Mouse (Mus musculus) CH12.LX (cell line): ENCODE measurements around the gene Ercc5.

Experiments used
- HCFC1 ChIP-seq: IDR thresholded peaks from 2 replicates; pipeline ENCODE4 v1.6.1; 2012; ENCODE audit warnings: low read depth, mild to moderate bottlenecking, inconsistent platforms, low read length, improper control_type of control experiment
- POLR2AphosphoS2 ChIP-seq: IDR thresholded peaks from 2 replicates; pipeline ENCODE4 v1.6.1; 2011; ENCODE audit warnings: low read depth, low read length, improper control_type of control experiment

GRCm38 (mm10) chr1:44125590-44125989 lies 22.0 kb upstream of the Ercc5 start:
- TF ChIP-seq HCFC1 (no peak), POLR2AphosphoS2 (no peak)
